ENCODE assay signal across 17 mouse cellular contexts in the genomic region with DNA sequence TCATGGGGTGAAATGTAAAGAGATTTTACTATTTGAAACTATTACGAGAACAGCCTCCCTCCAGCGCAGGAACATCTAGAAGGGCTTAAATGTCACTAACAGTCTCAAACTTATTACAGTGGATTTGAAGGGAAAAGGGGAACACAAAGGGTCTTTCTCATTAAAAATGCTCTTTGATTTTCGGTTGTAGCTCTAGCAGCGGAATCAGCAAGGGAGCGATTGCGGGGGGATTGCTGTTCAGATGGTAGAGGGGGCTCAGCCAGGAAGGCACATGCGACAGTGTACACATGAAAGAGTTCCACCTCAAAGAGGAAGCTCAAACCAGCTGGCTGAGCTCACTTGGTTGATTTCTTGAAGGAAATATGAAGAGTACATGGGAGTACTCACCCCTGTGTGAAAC.
"Had no signal": no experiment of that assay in that cellular context is flagged by ENCODE, and none has a peak within 500 bp of the region (broad histone marks: within the 10 kb centered on the region; RNA-seq: fewer than 3 reads in every experiment).

No protein-coding gene starts in this region.

- H3K4me2 ChIP-seq: liver, embryonic 13.5 days; liver, embryonic 15.5 days; lung, embryonic 15.5 days; midbrain, embryonic 12.5 days; neural tube, embryonic 12.5 days; stomach, embryonic 15.5 days had no signal

- ATAC-seq: liver, postnatal 0 days; lung, postnatal 0 days had no signal

- H3K9me3 ChIP-seq: liver, embryonic 13.5 days; liver, embryonic 15.5 days; lung, embryonic 15.5 days; midbrain, embryonic 12.5 days; neural tube, embryonic 12.5 days; stomach, embryonic 15.5 days had no signal

- H3K4me3 ChIP-seq: liver, embryonic 13.5 days; liver, embryonic 15.5 days; lung, embryonic 15.5 days; midbrain, embryonic 12.5 days; neural tube, embryonic 12.5 days; stomach, embryonic 15.5 days had no signal

- H3K27me3 ChIP-seq: liver, embryonic 13.5 days; liver, embryonic 15.5 days; lung, embryonic 15.5 days; midbrain, embryonic 12.5 days; neural tube, embryonic 12.5 days; stomach, embryonic 15.5 days had no signal

- H3K9ac ChIP-seq: liver, embryonic 13.5 days; liver, embryonic 15.5 days; liver, postnatal 0 days; lung, embryonic 15.5 days; midbrain, embryonic 12.5 days; neural tube, embryonic 12.5 days; stomach, embryonic 15.5 days had no signal

- H3K4me1 ChIP-seq: liver, embryonic 13.5 days; liver, embryonic 15.5 days; lung, embryonic 15.5 days; midbrain, embryonic 12.5 days; neural tube, embryonic 12.5 days; stomach, embryonic 15.5 days had no signal

- H3K36me3 ChIP-seq: liver, embryonic 13.5 days; liver, embryonic 15.5 days; lung, embryonic 15.5 days; midbrain, embryonic 12.5 days; neural tube, embryonic 12.5 days; stomach, embryonic 15.5 days had no signal

- DNase-seq: liver, embryonic 13.5 days; liver, postnatal 0 days; lung, adult 2 months; lung, postnatal 14 days; lung, postnatal 36 days; right cerebral cortex, postnatal 14 days; thymus, adult 2 months; thymus, postnatal 25 days; thymus, postnatal 4 days had no signal

- H3K27ac ChIP-seq: liver, embryonic 13.5 days; liver, embryonic 15.5 days; lung, embryonic 15.5 days; macrophage; midbrain, embryonic 12.5 days; neural tube, embryonic 12.5 days; stomach, embryonic 15.5 days; stomach, postnatal 0 days had no signal
